Mouse (Mus musculus): ENCODE data around the gene Sp2. TPM values are rescaled to one million over a fixed set of nuclear protein-coding genes. Genes with fewer than 3 reads are reported as not detected.

Gene Sp2
- total and polyA plus RNA-seq, 3 experiments, result 10.4 to 12.4 (median 12.3) TPM

GRCm38 (mm10) chr11:96967544-96968269 lies 15.1 kb downstream of the Sp2 start:
- WGBS, result 36% methylated on average over 11 of the region's 11 CpGs
- Histone ChIP-seq H3K27me3 (ENCODE audit: control insufficient read depth, insufficient read depth, low read length) (no peaks in the 10 kb centered on the region), H3K27ac (peak overlapping the region; percentile 94), H3K9ac (ENCODE audit: low read depth, low read length) (peak overlapping the region; percentile 51), H3K36me3 (ENCODE audit: control insufficient read depth, insufficient read depth, low read length) (peaks cover 6% of the 10 kb centered on the region), H3K4me3 (peak overlapping the region; percentile 41), H3K4me1 (ENCODE audit: control insufficient read depth, insufficient read depth, low read length) (peaks cover 42% of the 10 kb centered on the region), H3K79me2 (replicated peaks; ENCODE audit: control insufficient read depth, insufficient read depth, low read length) (no peaks in the 10 kb centered on the region)
- DNase-seq, result no peak
- intact Hi-C loops (cut with DNase I), result loop anchor here (5.0 kb wide), 1 partner anchor 140 kb away; the partner anchor contains the start of gene Nfe2l1
- TF ChIP-seq POLR2A (IDR thresholded peaks at IDR 0.05; ENCODE audit: insufficient read depth, low read depth, low read length) (no peak), CTCF (IDR thresholded peaks at IDR 0.05) (no peak), EP300 (IDR thresholded peaks at IDR 0.05; ENCODE audit: insufficient read depth, low read depth, low read length) (no peak)

GRCm38 (mm10) chr11:96966914-96967543 lies 15.7 kb downstream of the Sp2 start:
- H3K79me2 ChIP-seq (replicated peaks; ENCODE audit: control insufficient read depth, insufficient read depth, low read length), result no peaks in the 10 kb centered on the region
- H3K27ac ChIP-seq, result peak overlapping the region; percentile 94
- DNase-seq, result peak; percentile 54 to 60
- H3K36me3 ChIP-seq (ENCODE audit: control insufficient read depth, insufficient read depth, low read length), result peaks cover 6% of the 10 kb centered on the region
- H3K27me3 ChIP-seq (ENCODE audit: control insufficient read depth, insufficient read depth, low read length), result no peaks in the 10 kb centered on the region
- H3K4me3 ChIP-seq, result peak overlapping the region; percentile 41
- TF ChIP-seq POLR2A (IDR thresholded peaks at IDR 0.05; ENCODE audit: insufficient read depth, low read depth, low read length) (peak; percentile 73), EP300 (IDR thresholded peaks at IDR 0.05; ENCODE audit: insufficient read depth, low read depth, low read length) (no peak), CTCF (IDR thresholded peaks at IDR 0.05) (no peak)
- intact Hi-C loops (cut with DNase I), result loop anchor here (5.0 kb wide), 1 partner anchor 140 kb away; the partner anchor contains the start of gene Nfe2l1
- WGBS, result 25% methylated on average over 13 of the region's 13 CpGs
- H3K9ac ChIP-seq (ENCODE audit: low read depth, low read length), result peak overlapping the region; percentile 35
- peaks cover 37% of the 10 kb centered on the region for H3K4me1 ChIP-seq (ENCODE audit: control insufficient read depth, insufficient read depth, low read length)

GRCm38 (mm10) chr11:96966172-96966571 lies 16.6 kb downstream of the Sp2 start:
- Histone ChIP-seq H3K4me3 (no peak overlapping the region), H3K36me3 (ENCODE audit: control insufficient read depth, insufficient read depth, low read length) (peaks cover 6% of the 10 kb centered on the region), H3K27me3 (ENCODE audit: control insufficient read depth, insufficient read depth, low read length) (no peaks in the 10 kb centered on the region), H3K9ac (ENCODE audit: low read depth, low read length) (no peak overlapping the region), H3K79me2 (replicated peaks; ENCODE audit: control insufficient read depth, insufficient read depth, low read length) (no peaks in the 10 kb centered on the region), H3K27ac (peak overlapping the region; percentile 94; the same call in 1 of the 2 replicates), H3K4me1 (ENCODE audit: control insufficient read depth, insufficient read depth, low read length) (peaks cover 31% of the 10 kb centered on the region)
- DNase-seq, result no peak
- intact Hi-C loops (cut with DNase I), result loop anchor here (5.0 kb wide), 1 partner anchor 139 kb away; the partner anchor contains the start of gene Nfe2l1
- TF ChIP-seq EP300 (IDR thresholded peaks at IDR 0.05; ENCODE audit: insufficient read depth, low read depth, low read length), result no peak
- TF ChIP-seq POLR2A (IDR thresholded peaks at IDR 0.05; ENCODE audit: insufficient read depth, low read depth, low read length), result no peak
- TF ChIP-seq CTCF (IDR thresholded peaks at IDR 0.05), result no peak
- WGBS, result 91% methylated on average over 3 of the region's 3 CpGs

- WGBS, result 11% methylated on average over 8 of the region's 8 CpGs
- Histone ChIP-seq H3K9ac (ENCODE audit: low read depth, low read length) (no peak overlapping the region), H3K79me2 (replicated peaks; ENCODE audit: control insufficient read depth, insufficient read depth, low read length) (no peaks in the 10 kb centered on the region), H3K27me3 (ENCODE audit: control insufficient read depth, insufficient read depth, low read length) (no peaks in the 10 kb centered on the region), H3K4me1 (ENCODE audit: control insufficient read depth, insufficient read depth, low read length) (peaks cover 12% of the 10 kb centered on the region), H3K4me3 (no peak overlapping the region), H3K36me3 (ENCODE audit: control insufficient read depth, insufficient read depth, low read length) (no peaks in the 10 kb centered on the region; the same call in 1 of the 2 replicates), H3K27ac (no peak overlapping the region; the same call in 1 of the 2 replicates)
- intact Hi-C loops (cut with DNase I), result loop anchor here (1.0 to 5.0 kb wide), 3 partner anchors 19 to 101 kb away; no protein-coding TSS in a partner anchor
- DNase-seq, result peak; percentile 86 to 88
- TF ChIP-seq POLR2A (IDR thresholded peaks at IDR 0.05; ENCODE audit: insufficient read depth, low read depth, low read length) (no peak), EP300 (IDR thresholded peaks at IDR 0.05; ENCODE audit: insufficient read depth, low read depth, low read length) (peak; percentile 65; the same call in 1 of the 2 replicates), CTCF (IDR thresholded peaks at IDR 0.05) (peak; percentile 92)
These were observed 19.2 kb downstream of the Sp2 start for GRCm38 (mm10) chr11:96963580-96963979.

- no peaks in the 10 kb centered on the region for H3K36me3 ChIP-seq (ENCODE audit: control insufficient read depth, insufficient read depth, low read length)
These were observed 25.5 kb downstream of the Sp2 start for GRCm38 (mm10) chr11:96957061-96957805.

More at GRCm38 (mm10) chr11:96957061-96957805, 25.5 kb downstream of the Sp2 start:
- intact Hi-C loops (cut with DNase I), result no loop called here
- H3K27me3 ChIP-seq (ENCODE audit: control insufficient read depth, insufficient read depth, low read length), result no peaks in the 10 kb centered on the region
- H3K4me3 ChIP-seq, result no peak overlapping the region
- DNase-seq, result no peak
- 89% methylated on average over 10 of the region's 10 CpGs for WGBS
- no peak overlapping the region for H3K9ac ChIP-seq (ENCODE audit: low read depth, low read length)
- no peaks in the 10 kb centered on the region for H3K79me2 ChIP-seq (replicated peaks; ENCODE audit: control insufficient read depth, insufficient read depth, low read length)
- H3K4me1 ChIP-seq (ENCODE audit: control insufficient read depth, insufficient read depth, low read length), result no peaks in the 10 kb centered on the region
- no peak for TF ChIP-seq POLR2A (IDR thresholded peaks at IDR 0.05; ENCODE audit: insufficient read depth, low read depth, low read length)
- TF ChIP-seq EP300 (IDR thresholded peaks at IDR 0.05; ENCODE audit: insufficient read depth, low read depth, low read length), result no peak
- no peak for TF ChIP-seq CTCF (IDR thresholded peaks at IDR 0.05)
- H3K27ac ChIP-seq, result no peak overlapping the region
